Mouse (Mus musculus) midbrain, embryonic 11.5 days (tissue): ENCODE data around the gene Cbx8. TPM values are rescaled to one million over a fixed set of nuclear protein-coding genes. Genes with fewer than 3 reads are reported as not detected.

ENCODE experiments used
- ATAC-seq: fragments of 200-750 bp; cut with Nextera tagmentation; 2 replicates; pipeline ENCODE4 v1.8.0; 2017; ENCODE audit warnings: moderate TSS enrichment, moderate library complexity; ENCODE audit not compliant: low FRiP score
- DNase-seq: peaks from one replicate; pipeline ENCODE4 v3.0.0; 2015; ENCODE audit warnings: low spot score; ENCODE audit errors: missing footprints
- H3K27ac ChIP-seq: fragments of 300-500 bp; sonication (generic); 2 replicates; pipeline ENCODE4 v1.5.1; 2014; ENCODE audit warnings: low read depth, low read length
- H3K27me3 ChIP-seq: fragments of 300-500 bp; sonication (generic); 2 replicates; pipeline ENCODE4 v1.6.1; 2014; ENCODE audit warnings: mild to moderate bottlenecking, low read length, moderate library complexity, mixed read lengths; ENCODE audit not compliant: control insufficient read depth, insufficient read depth
- H3K36me3 ChIP-seq: fragments of 300-500 bp; sonication (generic); 2 replicates; pipeline ENCODE4 v1.6.1; 2014; ENCODE audit warnings: mild to moderate bottlenecking, low read length, moderate library complexity, mixed read lengths; ENCODE audit not compliant: control insufficient read depth, insufficient read depth
- H3K4me1 ChIP-seq: fragments of 300-500 bp; sonication (generic); 2 replicates; pipeline ENCODE4 v1.6.1; 2014; ENCODE audit warnings: low read length; ENCODE audit not compliant: control insufficient read depth, insufficient read depth
- H3K4me2 ChIP-seq: fragments of 300-500 bp; sonication (generic); 2 replicates; pipeline ENCODE4 v1.6.1; 2014; ENCODE audit warnings: mild to moderate bottlenecking, moderate library complexity
- H3K4me3 ChIP-seq: fragments of 300-500 bp; sonication (generic); 2 replicates; pipeline ENCODE4 v1.5.1; 2014; ENCODE audit warnings: low read depth, low read length
- H3K9ac ChIP-seq: fragments of 300-500 bp; sonication (generic); 2 replicates; pipeline ENCODE4 v1.6.1; 2014; ENCODE audit warnings: low read length
- H3K9me3 ChIP-seq: fragments of 300-500 bp; sonication (generic); 2 replicates; pipeline ENCODE4 v1.6.1; 2016; ENCODE audit warnings: low read length; ENCODE audit not compliant: control insufficient read depth
- WGBS: fragments of 180-500 bp; shearing (Covaris S2); extraction: QIAGEN DNeasy Blood & Tissue Kit; methylation state at CpG from one replicate; pipeline ENCODE4 v1.1.7; 2014; 5-methylcytosine and 5-hydroxymethylcytosine counted together
- polyA plus RNA-seq: library from polyadenylated mRNA; unstranded; fragments of >200 nt; fragmentation: Nextera tagmentation; extraction: Ambion mirVana; gene quantifications from 2 replicates; pipeline ENCODE4 v1.2.1, GENCODE M21; 2014

The Cbx8 gene
- polyA plus RNA-seq, 1 experiment from 2014 or later = 11.3 TPM

GRCm38 (mm10) chr11:119080461-119081147, 39.8 kb upstream of the Cbx8 start:
- peak; percentile 93 for DNase-seq
- Histone ChIP-seq H3K27me3 (peaks cover 51% of the 10 kb centered on the region), H3K9ac (no peak overlapping the region)

GRCm38 (mm10) chr11:119079445-119079837, 38.7 kb upstream of the Cbx8 start:
- 14% methylated on average over 7 of the region's 7 CpGs for WGBS
- H3K4me1 ChIP-seq = peaks cover 53% of the 10 kb centered on the region
- H3K9me3 ChIP-seq = no peaks in the 10 kb centered on the region
- H3K36me3 ChIP-seq = 0 out of 2 replicates have a peak, but pooled peaks cover 2% of the 10 kb centered on the region
- peak overlapping the region; percentile 41 for H3K9ac ChIP-seq
- peak; percentile 15; the same call in 1 of the 2 replicates for ATAC-seq
- H3K4me2 ChIP-seq = peak overlapping the region; percentile 30
- H3K27ac ChIP-seq = no peak overlapping the region; the same call in 1 of the 2 replicates
- DNase-seq = no peak
- no peak overlapping the region for H3K4me3 ChIP-seq
- peaks cover 51% of the 10 kb centered on the region for H3K27me3 ChIP-seq

More at GRCm38 (mm10) chr11:119080461-119081147, 39.8 kb upstream of the Cbx8 start:
- no peak overlapping the region for H3K4me2 ChIP-seq
- peaks cover 57% of the 10 kb centered on the region for H3K4me1 ChIP-seq
- 0 out of 2 replicates have a peak, but pooled peaks cover 2% of the 10 kb centered on the region for H3K36me3 ChIP-seq
- H3K27ac ChIP-seq = no peak overlapping the region
- no peaks in the 10 kb centered on the region for H3K9me3 ChIP-seq
- no peak for ATAC-seq
- WGBS = 9% methylated on average over 33 of the region's 33 CpGs
- peak overlapping the region; percentile 11; the same call in 1 of the 2 replicates for H3K4me3 ChIP-seq

- H3K4me3 ChIP-seq = no peak overlapping the region
- H3K36me3 ChIP-seq = 0 out of 2 replicates have a peak, but pooled peaks cover 2% of the 10 kb centered on the region
- H3K9ac ChIP-seq = peak overlapping the region; percentile 41
- peaks cover 48% of the 10 kb centered on the region for H3K4me1 ChIP-seq
- H3K4me2 ChIP-seq = peak overlapping the region; percentile 30
- DNase-seq (peak; percentile 95), ATAC-seq (peak; percentile 71)
- 1% methylated on average over 25 of the region's 27 CpGs for WGBS
- no peaks in the 10 kb centered on the region for H3K9me3 ChIP-seq
- peaks cover 46% of the 10 kb centered on the region for H3K27me3 ChIP-seq
- H3K27ac ChIP-seq = peak overlapping the region; percentile 4; the same call in 1 of the 2 replicates
Measured at GRCm38 (mm10) chr11:119078691-119079444, 38.1 kb upstream of the Cbx8 start.

- no peak overlapping the region for H3K4me3 ChIP-seq
- H3K36me3 ChIP-seq = 0 out of 2 replicates have a peak, but pooled peaks cover 2% of the 10 kb centered on the region
- peaks cover 37% of the 10 kb centered on the region for H3K4me1 ChIP-seq
- H3K9me3 ChIP-seq = no peaks in the 10 kb centered on the region
- H3K27ac ChIP-seq = no peak overlapping the region
- DNase-seq (peak; percentile 87), ATAC-seq (no peak)
- peaks cover 35% of the 10 kb centered on the region for H3K27me3 ChIP-seq
- no peak overlapping the region for H3K4me2 ChIP-seq
- 74% methylated on average over 4 of the region's 4 CpGs for WGBS
- no peak overlapping the region for H3K9ac ChIP-seq
Measured at GRCm38 (mm10) chr11:119077755-119078154, 37.0 kb upstream of the Cbx8 start.

- peaks cover 16% of the 10 kb centered on the region for H3K27me3 ChIP-seq
- no peak overlapping the region for H3K9ac ChIP-seq
- H3K36me3 ChIP-seq = no peaks in the 10 kb centered on the region
- ATAC-seq (no peak), DNase-seq (no peak)
- H3K4me2 ChIP-seq = no peak overlapping the region
- H3K27ac ChIP-seq = no peak overlapping the region
- peaks cover 22% of the 10 kb centered on the region for H3K4me1 ChIP-seq
- WGBS = 85% methylated on average over 5 of the region's 5 CpGs
- no peaks in the 10 kb centered on the region for H3K9me3 ChIP-seq
- H3K4me3 ChIP-seq = no peak overlapping the region
Measured at GRCm38 (mm10) chr11:119075805-119076204, 35.0 kb upstream of the Cbx8 start.

- no peak for DNase-seq
- Histone ChIP-seq H3K4me1 (peaks cover 11% of the 10 kb centered on the region), H3K36me3 (no peaks in the 10 kb centered on the region), H3K4me3 (no peak overlapping the region), H3K9me3 (no peaks in the 10 kb centered on the region), H3K9ac (no peak overlapping the region), H3K27me3 (no peaks in the 10 kb centered on the region), H3K27ac (no peak overlapping the region), H3K4me2 (no peak overlapping the region)
- WGBS = 71% methylated on average over 6 of the region's 6 CpGs
- ATAC-seq = no peak
Measured at GRCm38 (mm10) chr11:119073876-119074433, 33.2 kb upstream of the Cbx8 start.

- H3K9me3 ChIP-seq = no peaks in the 10 kb centered on the region
- no peak overlapping the region for H3K4me3 ChIP-seq
- no peak overlapping the region for H3K9ac ChIP-seq
- no peaks in the 10 kb centered on the region for H3K27me3 ChIP-seq
- H3K4me1 ChIP-seq = peaks cover 2% of the 10 kb centered on the region; the same call in 1 of the 2 replicates
- H3K27ac ChIP-seq = no peak overlapping the region
- no peaks in the 10 kb centered on the region for H3K36me3 ChIP-seq
- DNase-seq (no peak), ATAC-seq (no peak)
- 76% methylated on average over 6 of the region's 6 CpGs for WGBS
- no peak overlapping the region for H3K4me2 ChIP-seq
Measured at GRCm38 (mm10) chr11:119072986-119073385, 32.2 kb upstream of the Cbx8 start.

GRCm38 (mm10) chr11:119072239-119072638, 31.5 kb upstream of the Cbx8 start:
- Histone ChIP-seq H3K27ac (no peak overlapping the region), H3K36me3 (no peaks in the 10 kb centered on the region), H3K27me3 (no peaks in the 10 kb centered on the region), H3K9ac (no peak overlapping the region), H3K4me1 (no peaks in the 10 kb centered on the region), H3K9me3 (no peaks in the 10 kb centered on the region), H3K4me2 (no peak overlapping the region), H3K4me3 (no peak overlapping the region)
- no peak for ATAC-seq
- WGBS = 85% methylated on average over 7 of the region's 7 CpGs
- no peak for DNase-seq

- 70% methylated on average over 8 of the region's 8 CpGs for WGBS
- ATAC-seq (no peak), DNase-seq (no peak)
- H3K36me3 ChIP-seq = no peaks in the 10 kb centered on the region
- no peak overlapping the region for H3K27ac ChIP-seq
- H3K4me1 ChIP-seq = no peaks in the 10 kb centered on the region
- H3K4me3 ChIP-seq = no peak overlapping the region
- no peak overlapping the region for H3K4me2 ChIP-seq
- no peak overlapping the region for H3K9ac ChIP-seq
- no peaks in the 10 kb centered on the region for H3K9me3 ChIP-seq
- H3K27me3 ChIP-seq = peaks cover 2% of the 10 kb centered on the region; the same call in 1 of the 2 replicates
Measured at GRCm38 (mm10) chr11:119066841-119067240, 26.1 kb upstream of the Cbx8 start.
